Mouse (Mus musculus): Measurements from ENCODE around the gene Bbof1.

- no peak for TF ChIP-seq CTCF (IDR thresholded peaks at IDR 0.05)
- TF ChIP-seq EP300 (IDR thresholded peaks at IDR 0.05) = no peak
Measured at GRCm38 (mm10) chr12:84396947-84397679, 11.8 kb upstream of the Bbof1 start.

Data from lung, postnatal 0 days (tissue).